Mouse (Mus musculus) hindbrain, embryonic 11.5 days (tissue): ENCODE results near the gene Otulinl. TPM values are rescaled to one million over a fixed set of nuclear protein-coding genes. Genes with fewer than 3 reads are reported as not detected.

Experiments
- ATAC-seq: fragments of 200-750 bp; cut with Nextera tagmentation; 2 replicates; pipeline ENCODE4 v1.8.0; 2017; ENCODE audit warnings: mild to moderate bottlenecking, moderate TSS enrichment, moderate library complexity; ENCODE audit not compliant: low FRiP score
- DNase-seq: peaks from one replicate; pipeline ENCODE4 v3.0.0-alpha.2; 2015; ENCODE audit warnings: low spot score
- H3K27ac ChIP-seq: fragments of 300-500 bp; sonication (generic); 2 replicates; pipeline ENCODE4 v1.5.1; 2014; ENCODE audit warnings: mild to moderate bottlenecking, low read depth, low read length
- H3K27me3 ChIP-seq: fragments of 300-500 bp; sonication (generic); 2 replicates; pipeline ENCODE4 v1.6.1; 2014; ENCODE audit warnings: mild to moderate bottlenecking, low read length, moderate library complexity, mixed read lengths; ENCODE audit not compliant: control insufficient read depth, insufficient read depth
- H3K36me3 ChIP-seq: fragments of 300-500 bp; sonication (generic); 2 replicates; pipeline ENCODE4 v1.6.1; 2014; ENCODE audit warnings: mild to moderate bottlenecking, low read length, moderate library complexity, mixed read lengths; ENCODE audit not compliant: control insufficient read depth, insufficient read depth
- H3K4me1 ChIP-seq: fragments of 300-500 bp; sonication (generic); replicated peaks from 2 replicates; pipeline ENCODE4 v1.6.1; 2014; ENCODE audit warnings: low read length, mixed read lengths; ENCODE audit not compliant: control insufficient read depth, insufficient read depth
- H3K4me2 ChIP-seq: fragments of 300-500 bp; sonication (generic); replicated peaks from 2 replicates; pipeline ENCODE4 v1.6.1; 2014; ENCODE audit warnings: mild to moderate bottlenecking, low read depth, low read length
- H3K4me3 ChIP-seq: fragments of 300-500 bp; sonication (generic); 2 replicates; pipeline ENCODE4 v1.5.1; 2014; ENCODE audit warnings: low read depth, low read length
- H3K9ac ChIP-seq: fragments of 300-500 bp; sonication (generic); 2 replicates; pipeline ENCODE4 v1.6.1; 2014; ENCODE audit warnings: low read depth, low read length
- H3K9me3 ChIP-seq: fragments of 300-500 bp; sonication (generic); 2 replicates; pipeline ENCODE4 v1.6.1; 2016; ENCODE audit warnings: low read length; ENCODE audit not compliant: control insufficient read depth
- WGBS: fragments of 180-500 bp; shearing (Covaris S2); extraction: QIAGEN DNeasy Blood & Tissue Kit; methylation state at CpG from one replicate; pipeline ENCODE4 v1.1.7; 2014; 5-methylcytosine and 5-hydroxymethylcytosine counted together
- polyA plus RNA-seq: library from polyadenylated mRNA; unstranded; fragments of >200 nt; fragmentation: Nextera tagmentation; extraction: Ambion mirVana; gene quantifications from 2 replicates; pipeline ENCODE4 v1.2.1, GENCODE M21; 2014

Otulinl gene
- polyA plus RNA-seq, 1 experiment from 2014 or later = 6.9 TPM

DNA sequence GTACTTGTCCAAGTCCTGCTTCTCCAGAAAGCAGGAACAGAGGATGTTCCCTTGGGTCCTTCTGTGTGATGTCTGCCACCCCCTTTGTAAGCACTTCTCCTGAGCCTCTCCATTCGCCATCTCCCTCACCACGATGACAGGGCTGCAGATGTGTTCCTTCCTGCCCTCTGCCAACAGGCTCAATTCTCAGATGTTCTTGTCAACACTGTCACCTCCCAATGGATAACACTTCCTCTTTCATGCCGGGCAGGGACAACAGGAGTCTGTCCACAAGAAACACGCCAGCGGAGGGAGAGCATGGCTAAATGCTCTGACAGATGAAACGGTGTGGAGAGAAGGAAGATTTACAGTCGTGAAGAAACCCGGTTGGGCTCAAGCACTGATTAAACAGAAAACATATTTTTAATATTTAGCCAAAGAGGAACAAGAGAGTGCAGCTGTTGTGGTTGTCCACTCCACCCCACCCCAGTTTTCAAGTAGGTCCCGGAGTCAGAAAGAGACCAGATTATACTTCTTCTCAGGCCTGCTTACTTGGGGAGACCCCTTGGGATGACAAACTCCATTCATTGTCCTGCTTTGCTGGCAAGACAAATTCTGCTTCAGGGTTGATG, 6.8 kb upstream of the Otulinl start:
- Histone ChIP-seq H3K36me3 (no peaks in the 10 kb centered on the region), H3K9ac (no peak overlapping the region), H3K4me3 (no peak overlapping the region), H3K4me1 (no peaks in the 10 kb centered on the region), H3K27me3 (no peaks in the 10 kb centered on the region), H3K4me2 (no peak overlapping the region), H3K9me3 (no peaks in the 10 kb centered on the region), H3K27ac (no peak overlapping the region)
- DNase-seq = no peak
- no peak for ATAC-seq
- 73% methylated on average over 9 of the region's 9 CpGs for WGBS

DNA sequence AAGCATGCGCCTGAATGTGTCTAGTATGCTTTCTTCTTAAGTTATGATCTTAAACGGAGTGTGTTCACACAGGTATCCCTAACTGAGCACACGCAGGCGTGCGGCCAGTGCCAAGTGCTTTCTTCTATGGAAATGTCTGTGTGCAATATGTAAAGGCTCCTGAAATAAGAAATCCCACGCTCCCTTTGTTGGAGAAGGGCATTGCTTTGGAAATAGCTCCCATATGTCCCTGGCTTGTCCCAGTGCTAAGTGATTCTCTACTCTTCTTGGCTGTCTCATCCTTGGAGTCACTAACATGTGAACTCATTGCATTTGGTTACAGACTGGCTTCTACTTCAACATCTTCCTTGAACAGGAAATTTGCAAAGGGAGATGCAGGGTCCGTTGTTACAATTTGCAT, 3.4 kb upstream of the Otulinl start:
- 92% methylated on average over 7 of the region's 7 CpGs for WGBS

DNA sequence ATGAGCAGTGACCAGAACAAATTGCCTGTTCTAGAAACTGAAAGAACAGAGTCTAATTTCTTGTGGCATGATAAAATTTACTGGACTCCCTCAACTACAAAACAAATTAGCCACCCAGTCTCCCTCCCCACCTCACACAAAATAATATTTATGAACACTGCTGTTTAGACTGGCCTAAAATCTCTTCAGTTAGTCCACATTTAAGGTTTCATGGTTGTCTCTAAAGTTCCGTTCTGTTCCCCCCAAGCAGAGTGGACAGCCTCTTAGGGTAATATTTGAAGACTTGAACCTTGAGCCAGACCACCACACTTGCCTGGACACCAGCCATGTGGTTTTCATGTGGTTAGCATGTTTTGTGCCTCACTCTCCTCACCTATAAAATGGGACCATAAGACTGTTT, 1.8 kb upstream of the Otulinl start:
- H3K4me2 ChIP-seq = no peak overlapping the region
- H3K4me3 ChIP-seq = no peak overlapping the region
- H3K9me3 ChIP-seq = no peaks in the 10 kb centered on the region
- H3K4me1 ChIP-seq = no peaks in the 10 kb centered on the region
- WGBS = 100% methylated on average over 1 of the region's 1 CpGs
- no peaks in the 10 kb centered on the region for H3K36me3 ChIP-seq
- H3K27me3 ChIP-seq = no peaks in the 10 kb centered on the region
- no peak overlapping the region for H3K9ac ChIP-seq
- ATAC-seq (no peak), DNase-seq (no peak)
- H3K27ac ChIP-seq = no peak overlapping the region

More for the DNA sequence above, 3.4 kb upstream of the Otulinl start:
- Histone ChIP-seq H3K4me3 (no peak overlapping the region), H3K27me3 (no peaks in the 10 kb centered on the region), H3K36me3 (no peaks in the 10 kb centered on the region), H3K27ac (no peak overlapping the region), H3K9ac (no peak overlapping the region), H3K4me1 (no peaks in the 10 kb centered on the region), H3K9me3 (no peaks in the 10 kb centered on the region), H3K4me2 (no peak overlapping the region)
- ATAC-seq (no peak), DNase-seq (no peak)

- ATAC-seq (no peak), DNase-seq (peak; percentile 24)
- WGBS = 29% methylated on average over 9 of the region's 9 CpGs
- Histone ChIP-seq H3K4me1 (no peaks in the 10 kb centered on the region), H3K9ac (no peak overlapping the region), H3K27me3 (no peaks in the 10 kb centered on the region), H3K4me2 (no peak overlapping the region), H3K36me3 (no peaks in the 10 kb centered on the region), H3K9me3 (no peaks in the 10 kb centered on the region), H3K27ac (no peak overlapping the region), H3K4me3 (no peak overlapping the region)
Measured at GRCm38 (mm10) chr15:27682619-27683018, 1.2 kb upstream of the Otulinl start.

GRCm38 (mm10) chr15:27680997-27681396, 382 bp downstream of the Otulinl start:
- H3K27ac ChIP-seq = no peak overlapping the region
- ATAC-seq = no peak

GRCm38 (mm10) chr15:27678511-27678910, 2.9 kb downstream of the Otulinl start:
- Histone ChIP-seq H3K36me3 (no peaks in the 10 kb centered on the region), H3K9ac (no peak overlapping the region), H3K27ac (no peak overlapping the region), H3K4me1 (no peaks in the 10 kb centered on the region), H3K27me3 (no peaks in the 10 kb centered on the region), H3K4me3 (no peak overlapping the region), H3K9me3 (no peaks in the 10 kb centered on the region), H3K4me2 (no peak overlapping the region)
- WGBS = 80% methylated on average over 9 of the region's 9 CpGs
- ATAC-seq (no peak), DNase-seq (no peak)

More at GRCm38 (mm10) chr15:27680997-27681396, 382 bp downstream of the Otulinl start:
- 3% methylated on average over 25 of the region's 28 CpGs for WGBS
- Histone ChIP-seq H3K9me3 (no peaks in the 10 kb centered on the region), H3K4me1 (no peaks in the 10 kb centered on the region), H3K4me2 (peak overlapping the region; percentile 87), H3K4me3 (peak overlapping the region; percentile 64), H3K36me3 (no peaks in the 10 kb centered on the region), H3K9ac (peak overlapping the region; percentile 61), H3K27me3 (no peaks in the 10 kb centered on the region)
- DNase-seq = no peak

- H3K4me1 ChIP-seq = no peaks in the 10 kb centered on the region
- H3K36me3 ChIP-seq = no peaks in the 10 kb centered on the region
- no peak overlapping the region for H3K4me3 ChIP-seq
- no peak overlapping the region for H3K4me2 ChIP-seq
- no peak overlapping the region for H3K27ac ChIP-seq
- H3K27me3 ChIP-seq = no peaks in the 10 kb centered on the region
- DNase-seq (no peak), ATAC-seq (no peak)
- no peaks in the 10 kb centered on the region for H3K9me3 ChIP-seq
- no peak overlapping the region for H3K9ac ChIP-seq
- 95% methylated on average over 6 of the region's 6 CpGs for WGBS
Measured at GRCm38 (mm10) chr15:27677801-27678200, 3.6 kb downstream of the Otulinl start.

DNA sequence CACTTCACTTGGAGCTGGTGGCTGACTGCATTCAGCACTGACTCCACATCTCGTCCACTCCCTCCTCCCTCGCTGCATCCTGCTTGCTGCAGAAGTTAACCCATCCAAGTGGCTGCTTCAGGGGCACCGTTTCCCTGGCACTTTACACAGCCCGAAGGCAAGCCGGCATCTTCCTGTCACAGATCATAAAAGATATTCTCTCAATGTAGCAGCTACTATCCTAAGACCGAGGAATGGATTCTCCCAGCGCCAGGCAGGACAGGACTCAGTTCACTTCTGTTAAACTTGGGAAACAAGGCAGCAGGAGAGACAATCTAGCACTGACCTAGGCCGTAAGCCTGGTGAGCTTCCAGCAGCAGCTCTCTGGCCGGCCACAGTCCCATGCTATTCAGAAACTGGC, 5.2 kb downstream of the Otulinl start:
- Histone ChIP-seq H3K4me1 (no peaks in the 10 kb centered on the region), H3K27me3 (no peaks in the 10 kb centered on the region), H3K27ac (no peak overlapping the region), H3K36me3 (no peaks in the 10 kb centered on the region), H3K9me3 (no peaks in the 10 kb centered on the region), H3K4me3 (no peak overlapping the region), H3K9ac (no peak overlapping the region), H3K4me2 (no peak overlapping the region)
- no peak for DNase-seq
- ATAC-seq = no peak
- 69% methylated on average over 9 of the region's 9 CpGs for WGBS

GRCm38 (mm10) chr15:27675122-27675521, 6.3 kb downstream of the Otulinl start:
- WGBS = 92% methylated on average over 7 of the region's 7 CpGs
- no peaks in the 10 kb centered on the region for H3K36me3 ChIP-seq
- ATAC-seq (no peak), DNase-seq (no peak)
- no peak overlapping the region for H3K27ac ChIP-seq
- no peaks in the 10 kb centered on the region for H3K9me3 ChIP-seq
- H3K4me3 ChIP-seq = no peak overlapping the region
- H3K4me2 ChIP-seq = no peak overlapping the region
- no peaks in the 10 kb centered on the region for H3K4me1 ChIP-seq
- no peaks in the 10 kb centered on the region for H3K27me3 ChIP-seq
- no peak overlapping the region for H3K9ac ChIP-seq
